Mouse (Mus musculus): Measurements from ENCODE around the gene Golga7b. TPM values are rescaled to one million over a fixed set of nuclear protein-coding genes. Genes with fewer than 3 reads are reported as not detected.

The Golga7b gene
- 0.83 and 0.97 TPM in 2 replicates for polyA plus RNA-seq (2014; fragmentation: Nextera tagmentation; extraction: Ambion mirVana)

GRCm38 (mm10) chr19:42247519-42247918, at the start of gene Golga7b:
Golga7b (plus strand) TSS chr19:42247574.
- H3K4me1 ChIP-seq (ENCODE audit: control insufficient read depth, insufficient read depth, low read length): no peaks in the 10 kb centered on the region
- no peak within 1 kb of the TSS for H3K4me3 ChIP-seq (ENCODE audit: low read depth, low read length)
- H3K27ac ChIP-seq (ENCODE audit: low read length): no peak within 1 kb of the TSS
- no peaks in the 10 kb centered on the region for H3K36me3 ChIP-seq (ENCODE audit: control insufficient read depth, insufficient read depth, low read length)
- H3K27me3 ChIP-seq (ENCODE audit: control insufficient read depth, insufficient read depth, low read length): no peaks in the 10 kb centered on the region
- WGBS: 90% methylated on average over 3 of the region's 3 CpGs
- ATAC-seq (ENCODE audit: insufficient number of reproducible peaks, insufficient read depth, low FRiP score, low read depth): no peak
- H3K9ac ChIP-seq (replicated peaks; ENCODE audit: low read depth, low read length): no peak within 1 kb of the TSS
- no peaks in the 10 kb centered on the region for H3K9me3 ChIP-seq (ENCODE audit: control insufficient read depth, low read depth, low read length)
- no peak within 1 kb of the TSS for H3K4me2 ChIP-seq (replicated peaks; ENCODE audit: low read depth, low read length)

GRCm38 (mm10) chr19:42198026-42198425, 49.3 kb upstream of the Golga7b start:
- 46% methylated on average over 11 of the region's 11 CpGs for WGBS
- Histone ChIP-seq H3K27me3 (ENCODE audit: control insufficient read depth, insufficient read depth, low read length) (peaks cover 31% of the 10 kb centered on the region), H3K27ac (ENCODE audit: low read length) (no peak overlapping the region), H3K4me1 (ENCODE audit: control insufficient read depth, insufficient read depth, low read length) (no peaks in the 10 kb centered on the region), H3K4me3 (ENCODE audit: low read depth, low read length) (no peak overlapping the region), H3K9ac (replicated peaks; ENCODE audit: low read depth, low read length) (no peak overlapping the region), H3K36me3 (ENCODE audit: control insufficient read depth, insufficient read depth, low read length) (no peaks in the 10 kb centered on the region), H3K9me3 (ENCODE audit: control insufficient read depth, low read depth, low read length) (no peaks in the 10 kb centered on the region), H3K4me2 (replicated peaks; ENCODE audit: low read depth, low read length) (no peak overlapping the region)
- no peak for ATAC-seq (ENCODE audit: insufficient number of reproducible peaks, insufficient read depth, low FRiP score, low read depth)

- Histone ChIP-seq H3K27me3 (ENCODE audit: control insufficient read depth, insufficient read depth, low read length) (peaks cover 37% of the 10 kb centered on the region), H3K9me3 (ENCODE audit: control insufficient read depth, low read depth, low read length) (no peaks in the 10 kb centered on the region), H3K4me3 (ENCODE audit: low read depth, low read length) (peak within 1 kb of the TSS; percentile 17; the same call in 1 of the 2 replicates), H3K4me1 (ENCODE audit: control insufficient read depth, insufficient read depth, low read length) (no peaks in the 10 kb centered on the region), H3K4me2 (replicated peaks; ENCODE audit: low read depth, low read length) (peak within 1 kb of the TSS; percentile 40), H3K36me3 (ENCODE audit: control insufficient read depth, insufficient read depth, low read length) (no peaks in the 10 kb centered on the region), H3K27ac (ENCODE audit: low read length) (no peak within 1 kb of the TSS), H3K9ac (replicated peaks; ENCODE audit: low read depth, low read length) (no peak within 1 kb of the TSS)
- no peak for ATAC-seq (ENCODE audit: insufficient number of reproducible peaks, insufficient read depth, low FRiP score, low read depth)
- under 1% methylated on average over 56 of the region's 60 CpGs for WGBS
Measured at GRCm38 (mm10) chr19:42201696-42202381, 45.5 kb upstream of the Golga7b start, which contains the start of gene Sfrp5. Sfrp5 (minus strand) TSS chr19:42202252.

DNA sequence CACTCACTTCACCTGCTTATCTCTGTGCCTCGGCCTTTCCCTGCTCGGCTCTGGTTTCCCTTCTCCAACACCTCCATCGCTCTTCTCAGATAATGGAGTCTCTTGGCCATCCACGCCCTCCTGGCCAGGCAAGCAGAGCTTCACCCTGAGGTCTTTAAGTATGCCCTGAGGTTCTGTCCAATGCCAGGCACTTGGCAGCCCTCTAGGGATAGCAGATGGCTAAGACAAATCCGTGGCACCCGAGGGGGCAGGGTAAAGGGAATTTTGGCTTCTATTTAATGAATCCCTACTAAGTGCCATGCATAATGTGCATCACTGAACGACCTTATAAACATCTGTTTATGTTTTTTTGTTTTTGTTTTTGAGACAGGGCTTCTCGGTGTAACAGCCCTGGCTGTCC, 44.9 kb upstream of the Golga7b start:
- Histone ChIP-seq H3K4me3 (ENCODE audit: low read depth, low read length) (peak overlapping the region; percentile 17; the same call in 1 of the 2 replicates), H3K4me2 (replicated peaks; ENCODE audit: low read depth, low read length) (peak overlapping the region; percentile 40; the same call in 1 of the 2 replicates), H3K9me3 (ENCODE audit: control insufficient read depth, low read depth, low read length) (no peaks in the 10 kb centered on the region), H3K9ac (replicated peaks; ENCODE audit: low read depth, low read length) (no peak overlapping the region), H3K27me3 (ENCODE audit: control insufficient read depth, insufficient read depth, low read length) (peaks cover 37% of the 10 kb centered on the region), H3K36me3 (ENCODE audit: control insufficient read depth, insufficient read depth, low read length) (no peaks in the 10 kb centered on the region), H3K4me1 (ENCODE audit: control insufficient read depth, insufficient read depth, low read length) (no peaks in the 10 kb centered on the region), H3K27ac (ENCODE audit: low read length) (no peak overlapping the region)
- WGBS: 34% methylated on average over 8 of the region's 8 CpGs
- ATAC-seq (ENCODE audit: insufficient number of reproducible peaks, insufficient read depth, low FRiP score, low read depth): no peak

DNA sequence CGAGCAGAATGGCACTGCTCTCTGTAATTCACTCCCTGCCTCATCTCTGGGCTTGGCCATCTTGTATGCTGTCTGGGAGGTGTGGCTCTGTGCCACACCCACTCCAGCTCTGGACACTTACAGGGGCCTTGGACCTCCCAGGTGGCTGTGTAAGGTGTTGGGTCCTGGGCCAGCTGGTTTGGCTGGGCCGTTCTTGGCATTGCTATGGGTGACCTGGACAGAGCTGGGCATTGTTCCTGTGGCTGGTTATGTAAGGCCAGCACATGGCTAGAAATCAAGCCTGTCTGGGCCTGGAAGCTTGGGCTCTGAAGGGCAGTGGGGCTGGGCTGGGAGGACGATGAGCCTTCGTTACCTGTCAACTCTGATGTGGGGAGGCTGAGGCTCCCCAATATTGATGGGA, 43.1 kb upstream of the Golga7b start:
- H3K27me3 ChIP-seq (ENCODE audit: control insufficient read depth, insufficient read depth, low read length): peaks cover 34% of the 10 kb centered on the region
- no peaks in the 10 kb centered on the region for H3K9me3 ChIP-seq (ENCODE audit: control insufficient read depth, low read depth, low read length)
- H3K27ac ChIP-seq (ENCODE audit: low read length): no peak overlapping the region
- 66% methylated on average over 4 of the region's 4 CpGs for WGBS
- ATAC-seq (ENCODE audit: insufficient number of reproducible peaks, insufficient read depth, low FRiP score, low read depth): 0 out of 2 replicates have a peak, but pooled peaks have one; percentile 23
- H3K4me3 ChIP-seq (ENCODE audit: low read depth, low read length): no peak overlapping the region
- H3K4me1 ChIP-seq (ENCODE audit: control insufficient read depth, insufficient read depth, low read length): no peaks in the 10 kb centered on the region
- no peak overlapping the region for H3K4me2 ChIP-seq (replicated peaks; ENCODE audit: low read depth, low read length)
- no peaks in the 10 kb centered on the region for H3K36me3 ChIP-seq (ENCODE audit: control insufficient read depth, insufficient read depth, low read length)
- no peak overlapping the region for H3K9ac ChIP-seq (replicated peaks; ENCODE audit: low read depth, low read length)

- H3K4me3 ChIP-seq (ENCODE audit: low read depth, low read length): no peak overlapping the region
- no peaks in the 10 kb centered on the region for H3K9me3 ChIP-seq (ENCODE audit: control insufficient read depth, low read depth, low read length)
- no peaks in the 10 kb centered on the region for H3K4me1 ChIP-seq (ENCODE audit: control insufficient read depth, insufficient read depth, low read length)
- H3K27ac ChIP-seq (ENCODE audit: low read length): no peak overlapping the region
- peaks cover 29% of the 10 kb centered on the region for H3K27me3 ChIP-seq (ENCODE audit: control insufficient read depth, insufficient read depth, low read length)
- H3K4me2 ChIP-seq (replicated peaks; ENCODE audit: low read depth, low read length): no peak overlapping the region
- ATAC-seq (ENCODE audit: insufficient number of reproducible peaks, insufficient read depth, low FRiP score, low read depth): no peak
- WGBS: 80% methylated on average over 8 of the region's 8 CpGs
- no peaks in the 10 kb centered on the region for H3K36me3 ChIP-seq (ENCODE audit: control insufficient read depth, insufficient read depth, low read length)
- H3K9ac ChIP-seq (replicated peaks; ENCODE audit: low read depth, low read length): no peak overlapping the region
Measured at GRCm38 (mm10) chr19:42205201-42205600, 42.2 kb upstream of the Golga7b start.

DNA sequence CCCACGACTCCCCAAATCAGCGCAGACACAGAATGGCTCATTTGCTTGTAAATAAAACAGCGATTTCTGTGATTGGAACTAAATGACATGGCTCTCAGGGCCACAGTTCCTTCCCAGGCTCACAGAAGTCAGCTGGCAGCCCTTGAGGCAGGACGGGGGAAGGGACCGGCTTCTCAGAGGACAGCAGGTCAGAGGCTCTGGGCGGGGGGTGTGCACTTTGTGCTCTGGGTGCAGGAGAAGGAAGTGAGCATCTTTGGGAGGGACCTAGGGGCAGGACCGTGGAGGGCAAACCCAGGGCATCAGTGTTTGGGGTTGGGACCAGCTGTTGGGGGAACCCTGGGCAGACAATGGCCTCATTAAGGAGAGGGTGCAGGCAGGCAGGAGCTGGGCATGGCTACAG, 37.9 kb upstream of the Golga7b start:
- Histone ChIP-seq H3K4me2 (replicated peaks; ENCODE audit: low read depth, low read length) (no peak overlapping the region), H3K27ac (ENCODE audit: low read length) (no peak overlapping the region), H3K4me3 (ENCODE audit: low read depth, low read length) (no peak overlapping the region), H3K9ac (replicated peaks; ENCODE audit: low read depth, low read length) (no peak overlapping the region), H3K9me3 (ENCODE audit: control insufficient read depth, low read depth, low read length) (no peaks in the 10 kb centered on the region), H3K36me3 (ENCODE audit: control insufficient read depth, insufficient read depth, low read length) (no peaks in the 10 kb centered on the region), H3K27me3 (ENCODE audit: control insufficient read depth, insufficient read depth, low read length) (no peaks in the 10 kb centered on the region), H3K4me1 (ENCODE audit: control insufficient read depth, insufficient read depth, low read length) (no peaks in the 10 kb centered on the region)
- whole genome bisulfite sequencing: 53% methylated on average over 7 of the region's 7 CpGs
- no peak for ATAC-seq (ENCODE audit: insufficient number of reproducible peaks, insufficient read depth, low FRiP score, low read depth)

DNA sequence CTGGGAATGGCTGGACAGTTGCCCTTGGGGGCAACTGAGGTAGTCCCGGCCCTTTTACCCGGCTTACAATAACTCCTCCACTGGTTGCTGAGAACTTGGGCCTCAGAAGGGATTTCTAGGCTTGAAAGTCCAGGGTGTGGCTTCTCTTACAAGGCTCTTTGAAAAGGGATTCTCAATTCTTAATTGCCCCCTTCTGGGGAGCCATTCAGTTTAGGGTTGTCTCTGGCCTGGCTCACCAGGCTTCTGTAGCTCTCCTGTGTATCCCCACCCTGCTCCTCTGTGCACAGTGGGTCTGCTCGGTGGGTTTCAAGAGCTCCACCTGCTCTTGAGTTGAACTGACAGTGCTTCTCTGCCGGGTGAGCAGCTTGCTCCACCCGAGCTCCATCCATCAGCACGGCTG, 37.4 kb upstream of the Golga7b start:
- no peak overlapping the region for H3K4me3 ChIP-seq (ENCODE audit: low read depth, low read length)
- H3K4me2 ChIP-seq (replicated peaks; ENCODE audit: low read depth, low read length): no peak overlapping the region
- no peaks in the 10 kb centered on the region for H3K27me3 ChIP-seq (ENCODE audit: control insufficient read depth, insufficient read depth, low read length)
- no peak for ATAC-seq (ENCODE audit: insufficient number of reproducible peaks, insufficient read depth, low FRiP score, low read depth)
- no peaks in the 10 kb centered on the region for H3K36me3 ChIP-seq (ENCODE audit: control insufficient read depth, insufficient read depth, low read length)
- no peak overlapping the region for H3K27ac ChIP-seq (ENCODE audit: low read length)
- no peak overlapping the region for H3K9ac ChIP-seq (replicated peaks; ENCODE audit: low read depth, low read length)
- 57% methylated on average over 6 of the region's 6 CpGs for WGBS
- H3K4me1 ChIP-seq (ENCODE audit: control insufficient read depth, insufficient read depth, low read length): no peaks in the 10 kb centered on the region
- H3K9me3 ChIP-seq (ENCODE audit: control insufficient read depth, low read depth, low read length): no peaks in the 10 kb centered on the region

- H3K36me3 ChIP-seq (ENCODE audit: control insufficient read depth, insufficient read depth, low read length): no peaks in the 10 kb centered on the region
- H3K4me2 ChIP-seq (replicated peaks; ENCODE audit: low read depth, low read length): no peak overlapping the region
- no peak overlapping the region for H3K27ac ChIP-seq (ENCODE audit: low read length)
- no peak overlapping the region for H3K4me3 ChIP-seq (ENCODE audit: low read depth, low read length)
- no peaks in the 10 kb centered on the region for H3K9me3 ChIP-seq (ENCODE audit: control insufficient read depth, low read depth, low read length)
- H3K9ac ChIP-seq (replicated peaks; ENCODE audit: low read depth, low read length): no peak overlapping the region
- no peaks in the 10 kb centered on the region for H3K4me1 ChIP-seq (ENCODE audit: control insufficient read depth, insufficient read depth, low read length)
- no peak for ATAC-seq (ENCODE audit: insufficient number of reproducible peaks, insufficient read depth, low FRiP score, low read depth)
- no peaks in the 10 kb centered on the region for H3K27me3 ChIP-seq (ENCODE audit: control insufficient read depth, insufficient read depth, low read length)
- 26% methylated on average over 8 of the region's 8 CpGs for WGBS
Measured at GRCm38 (mm10) chr19:42211936-42212335, 35.4 kb upstream of the Golga7b start.
